Mouse (Mus musculus): Measurements from ENCODE around the gene Gm11213.

Gm11213 gene

DNA sequence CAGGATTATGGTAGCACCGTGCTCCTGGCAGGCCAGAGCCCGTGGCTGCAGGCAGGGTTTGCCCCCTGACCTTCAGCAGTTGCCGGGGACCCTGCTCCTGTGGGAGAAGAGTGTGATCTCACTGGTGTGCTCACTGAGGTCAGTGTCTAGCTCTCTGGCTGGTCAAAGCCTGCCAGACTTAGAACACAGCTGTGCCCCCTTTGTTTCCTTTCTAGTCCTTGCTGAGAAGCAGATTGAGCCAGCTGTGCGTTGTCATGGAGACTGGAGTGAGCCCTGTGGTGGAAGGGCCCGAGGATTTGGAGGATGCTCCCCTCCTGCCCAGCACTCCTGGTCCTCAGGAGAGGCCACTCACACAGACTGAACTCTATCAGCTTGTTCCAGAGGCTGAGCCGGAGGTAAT is 25.0 kb downstream of the Gm11213 start:
- DNase-seq (ENCODE audit: low spot score in 2 of 2): no peak

DNA sequence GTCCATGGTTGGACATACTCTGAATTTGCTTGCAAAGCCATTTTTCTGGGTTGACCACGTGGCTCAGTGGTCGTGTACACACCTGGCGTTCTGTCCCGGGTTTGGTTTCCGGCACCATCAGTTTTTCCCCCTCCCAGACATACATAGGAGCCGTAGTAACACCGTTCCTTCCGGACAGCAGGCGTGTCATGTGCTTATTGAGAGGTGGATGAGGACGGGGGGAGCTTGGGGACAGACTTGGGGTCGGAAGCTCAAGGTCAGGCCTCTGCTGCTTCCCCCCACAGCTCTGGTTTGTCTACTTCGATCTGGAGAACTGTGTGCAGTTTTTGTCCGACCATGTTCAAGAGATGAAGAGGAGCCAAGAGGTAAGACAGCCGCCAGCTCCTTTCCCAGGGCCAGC is 25.4 kb downstream of the Gm11213 start:
- DNase-seq (ENCODE audit: low spot score in 2 of 2): no peak

DNA sequence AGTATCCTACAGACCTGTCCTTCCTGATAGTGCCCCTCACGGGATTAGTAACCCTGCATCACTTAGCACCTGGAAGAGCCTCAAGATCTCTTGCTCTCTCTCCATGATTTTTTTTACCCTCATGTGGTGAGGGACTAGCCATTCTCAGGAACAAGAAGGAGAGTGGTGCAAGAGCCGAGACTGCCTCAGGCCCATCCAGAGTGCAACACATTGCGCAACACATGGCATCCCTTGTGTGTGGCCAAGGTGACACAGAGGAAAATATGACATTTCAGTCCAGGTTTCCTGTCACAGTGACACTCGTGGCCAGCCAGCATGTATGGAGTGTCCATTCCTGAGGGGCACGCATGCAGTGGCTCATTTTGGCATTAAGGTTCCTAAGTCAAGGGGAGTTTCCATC is 32.4 kb downstream of the Gm11213 start:
- no peak for DNase-seq (ENCODE audit: low spot score in 2 of 2)

DNA sequence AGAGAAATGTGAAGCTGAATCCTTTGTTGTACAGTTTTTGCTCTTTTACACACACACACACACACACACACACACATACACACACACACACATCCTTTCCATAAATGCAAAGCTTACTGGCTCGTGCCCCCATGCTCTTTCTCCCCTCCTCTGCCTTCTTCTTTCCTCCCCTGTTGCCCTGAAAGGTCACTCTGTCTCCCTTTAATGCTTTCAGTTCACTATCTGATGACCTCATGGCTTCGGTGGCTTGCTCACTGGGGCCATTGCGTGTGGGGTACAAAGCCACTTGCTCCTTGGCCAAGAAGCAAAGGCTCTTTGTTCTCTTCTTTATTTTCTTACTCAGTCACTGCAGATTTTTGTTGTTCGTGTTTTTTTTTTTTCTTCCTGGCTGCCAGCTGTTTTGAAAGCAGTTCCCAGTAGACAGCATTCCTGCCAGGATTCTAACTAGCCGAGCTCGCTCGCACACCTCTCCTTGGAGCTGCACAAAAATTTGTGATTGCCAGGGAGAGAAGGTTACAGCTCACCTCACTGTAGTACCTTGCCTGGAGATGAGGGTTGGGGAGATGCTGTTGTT is 34.8 kb downstream of the Gm11213 start:
- DNase-seq (ENCODE audit: low spot score in 2 of 2): no peak

DNA sequence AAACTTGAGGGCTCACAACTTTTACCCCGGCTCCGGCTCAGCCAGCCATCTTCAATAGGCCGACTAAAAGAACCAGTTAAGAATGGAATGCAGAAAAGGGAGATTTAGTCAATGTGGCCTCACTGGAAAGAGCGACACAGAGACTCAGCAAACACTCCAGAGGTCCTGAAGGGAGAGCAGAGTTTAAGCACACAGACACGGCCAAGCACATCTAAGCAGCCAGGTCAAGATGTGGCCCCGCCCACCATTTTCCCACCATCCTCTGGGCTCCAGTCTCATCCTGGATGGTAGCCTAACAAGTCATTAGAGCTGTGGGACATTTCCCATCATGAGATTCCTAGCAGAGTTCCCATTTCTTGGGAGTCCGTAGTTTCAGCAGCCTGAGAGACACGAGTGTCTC is 35.7 kb downstream of the Gm11213 start:
- DNase-seq (ENCODE audit: low spot score in 2 of 2): no peak

DNA sequence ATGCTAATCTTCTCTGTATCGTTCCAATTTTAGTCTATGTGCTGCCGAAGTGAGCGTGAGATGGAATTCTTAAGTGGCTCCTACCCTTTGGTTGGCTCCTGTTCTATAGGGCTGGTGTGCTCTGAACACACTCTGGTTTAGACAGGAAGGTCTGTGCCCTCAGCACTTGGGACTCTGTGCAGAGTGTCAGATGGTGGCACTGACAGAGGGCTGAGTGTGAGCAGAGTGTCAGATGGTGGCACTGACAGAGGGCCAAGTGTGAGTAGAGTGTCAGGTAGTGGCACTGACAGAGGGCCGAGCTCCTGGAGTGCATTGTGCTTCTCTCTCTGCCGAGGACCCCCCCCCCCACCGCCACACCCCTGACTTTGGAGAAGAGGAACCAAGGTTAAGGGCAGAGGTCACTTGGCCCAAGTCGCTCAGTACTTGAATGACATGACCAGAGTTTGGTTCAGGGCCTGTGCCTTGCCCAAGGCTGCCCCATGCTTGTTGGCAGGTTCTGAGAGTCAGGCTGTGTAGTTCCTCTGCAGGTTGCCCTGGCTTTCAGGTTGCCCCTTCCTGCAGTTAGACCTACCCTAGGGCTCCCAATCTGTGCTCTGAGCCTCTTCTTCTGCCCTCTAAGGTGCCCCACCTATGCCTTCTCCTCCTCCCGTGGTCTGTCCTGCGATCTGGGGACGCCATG is 37.2 kb downstream of the Gm11213 start:
- DNase-seq (ENCODE audit: low spot score in 2 of 2): no peak

DNA sequence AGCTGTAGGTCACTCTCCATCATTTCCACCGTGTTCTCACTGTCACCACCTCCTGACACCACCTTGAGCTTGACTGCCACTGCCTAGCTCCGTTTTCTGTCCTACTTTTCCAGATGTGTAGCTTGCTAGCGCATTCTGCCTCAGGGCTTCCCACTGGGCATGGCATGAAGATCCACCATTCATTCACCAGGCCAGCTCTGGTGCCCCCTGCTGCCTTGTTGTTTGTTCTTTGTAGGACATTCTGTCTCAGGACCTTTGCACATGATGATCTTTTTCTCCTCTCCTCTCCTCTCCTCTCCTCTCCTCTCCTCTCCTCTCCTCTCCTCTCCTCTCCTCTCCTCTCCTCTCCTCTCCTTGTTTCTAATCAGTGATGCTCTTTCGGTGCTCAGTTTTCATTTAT is 42.3 kb downstream of the Gm11213 start:
- peak in 1 of 2 experiments; percentile 14 for DNase-seq (ENCODE audit: low spot score in 2 of 2)

GRCm38 (mm10) chr4:63561861-63562675 is 43.0 kb downstream of the Gm11213 start:
- DNase-seq (ENCODE audit: low spot score in 2 of 2): peak; percentile 77 to 78

- DNase-seq (ENCODE audit: low spot score in 2 of 2): peak; percentile 27 to 37
These were observed 45.0 kb downstream of the Gm11213 start for GRCm38 (mm10) chr4:63560079-63560478.

- no peak for DNase-seq (ENCODE audit: low spot score in 2 of 2)
These were observed 45.8 kb downstream of the Gm11213 start for GRCm38 (mm10) chr4:63559127-63559697.

GRCm38 (mm10) chr4:63558407-63559081 is 46.5 kb downstream of the Gm11213 start, which contains the start of gene Tmem268:
Tmem268 (plus strand) TSS chr4:63558781.
- peak; percentile 75 to 77 for DNase-seq (ENCODE audit: low spot score in 2 of 2)

- DNase-seq (ENCODE audit: low spot score in 2 of 2): no peak
These were observed 47.7 kb downstream of the Gm11213 start for GRCm38 (mm10) chr4:63557124-63558059.

GRCm38 (mm10) chr4:63556665-63557064 is 48.4 kb downstream of the Gm11213 start:
- no peak for DNase-seq (ENCODE audit: low spot score in 2 of 2)

DNA sequence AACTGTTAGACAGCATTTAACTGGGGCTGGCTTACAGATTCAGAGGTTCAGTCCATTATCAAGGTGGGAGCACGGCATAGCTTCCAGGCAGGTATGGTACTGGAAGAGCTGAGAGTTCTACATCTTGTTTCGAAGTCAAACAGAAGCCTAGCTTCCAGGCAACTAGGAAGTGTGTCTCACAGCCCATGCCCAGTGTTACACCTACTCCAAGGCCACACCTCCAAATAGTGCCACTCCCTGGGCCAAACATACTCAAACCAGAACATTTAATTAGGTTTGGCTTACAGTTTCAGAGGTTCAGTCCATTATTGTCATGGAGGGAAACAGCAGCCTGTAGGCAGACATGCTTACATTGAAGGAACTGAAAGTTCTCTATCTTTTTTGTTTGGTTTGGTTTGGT is 50.0 kb downstream of the Gm11213 start:
- no peak for DNase-seq (ENCODE audit: low spot score in 2 of 2)

DNA sequence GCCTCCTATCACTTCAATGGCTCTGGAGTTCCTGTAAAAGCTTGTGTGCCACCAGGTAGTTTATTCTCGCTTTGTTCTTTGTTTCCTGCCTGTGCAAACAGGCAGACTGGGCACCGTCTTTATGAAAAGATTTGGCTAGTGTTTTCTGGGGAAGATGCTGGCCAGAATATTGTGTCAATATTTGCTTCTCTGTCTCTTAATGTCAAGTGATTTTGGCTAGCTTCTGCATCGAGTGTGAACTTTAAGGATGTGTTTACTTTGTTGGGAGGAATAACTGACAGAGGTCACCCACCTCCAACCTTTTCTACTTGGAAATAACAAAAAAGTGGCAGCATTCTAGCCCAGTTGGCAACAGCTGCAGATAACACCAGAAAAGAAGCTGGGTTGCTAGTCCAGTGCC is 50.4 kb downstream of the Gm11213 start:
- DNase-seq (ENCODE audit: low spot score in 2 of 2): no peak

DNA sequence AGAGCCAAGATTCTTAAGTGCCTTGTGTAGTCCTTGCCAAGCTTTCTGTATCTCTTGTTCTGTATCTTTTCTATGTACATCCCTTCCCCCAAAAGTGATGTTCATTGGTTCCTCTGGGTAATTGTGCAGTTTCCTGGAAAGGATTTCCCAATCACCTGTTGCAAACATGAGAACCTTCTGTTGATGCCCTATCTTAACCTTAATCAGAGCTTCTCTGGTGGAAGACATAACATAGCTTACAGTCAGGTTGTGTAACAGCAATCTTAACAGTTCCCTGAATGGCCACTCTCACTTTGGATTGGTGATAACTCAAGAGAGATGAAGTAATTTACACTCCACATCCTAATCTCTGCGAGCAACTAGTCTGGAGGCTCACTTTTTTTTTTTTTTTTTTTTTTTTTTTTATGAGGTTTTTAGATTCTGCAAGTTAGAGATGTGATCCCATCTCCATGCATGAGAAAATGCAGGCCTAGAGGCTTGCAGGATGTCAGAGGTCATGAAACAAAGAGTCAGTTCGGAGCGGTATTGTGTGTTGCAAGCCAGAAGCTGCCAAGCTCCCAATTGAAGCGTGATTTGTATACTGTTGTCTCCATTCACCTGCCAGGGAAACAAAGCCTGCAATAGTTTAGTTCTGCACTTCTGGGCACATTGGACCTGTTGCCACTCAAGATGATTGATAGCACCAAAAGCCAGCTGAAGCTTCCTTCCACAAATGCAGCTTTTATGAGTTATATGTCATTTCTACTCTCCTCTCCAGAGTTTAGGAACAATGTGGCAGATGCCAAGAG is 51.1 kb downstream of the Gm11213 start:
- DNase-seq (ENCODE audit: low spot score in 2 of 2): no peak

DNA sequence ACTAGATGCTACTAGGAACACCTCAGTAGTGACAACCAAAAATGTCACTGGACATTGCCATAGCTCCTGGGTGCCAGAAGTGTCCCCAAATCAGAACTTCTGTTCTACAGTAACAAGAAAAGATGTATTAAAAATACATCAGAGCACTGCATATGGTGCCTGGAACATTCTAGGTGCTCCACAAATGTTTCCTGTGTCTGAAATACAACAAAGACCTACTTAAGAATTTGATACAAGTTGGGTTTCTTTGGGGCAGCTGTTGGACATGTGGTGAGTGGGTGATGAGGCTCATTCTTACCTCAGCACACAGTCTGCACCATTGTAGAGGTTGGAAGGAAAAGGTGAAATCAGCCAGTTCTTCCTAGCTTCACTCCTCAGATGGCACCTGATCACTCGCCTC is 52.2 kb downstream of the Gm11213 start:
- DNase-seq (ENCODE audit: low spot score in 2 of 2): no peak

DNA sequence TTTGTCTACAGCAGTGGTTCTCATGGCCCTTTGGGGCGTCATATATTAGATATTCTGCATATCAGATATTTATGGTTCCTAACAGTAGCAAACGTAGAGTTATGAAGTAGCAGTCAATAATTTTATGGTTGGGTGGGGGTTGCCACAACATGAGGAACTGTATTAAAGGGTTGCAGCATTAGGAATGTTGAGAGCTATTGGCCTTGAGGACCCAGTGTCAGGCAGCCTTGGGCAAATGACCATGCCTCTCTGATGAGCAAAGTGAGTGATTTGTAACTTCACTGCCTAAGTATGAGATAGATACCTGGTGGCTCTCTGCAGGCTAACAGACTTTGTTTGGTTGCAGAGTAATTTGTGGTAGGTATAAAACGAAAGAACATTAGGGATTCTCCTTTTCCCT is 54.2 kb downstream of the Gm11213 start:
- DNase-seq (ENCODE audit: low spot score in 2 of 2): no peak

DNA sequence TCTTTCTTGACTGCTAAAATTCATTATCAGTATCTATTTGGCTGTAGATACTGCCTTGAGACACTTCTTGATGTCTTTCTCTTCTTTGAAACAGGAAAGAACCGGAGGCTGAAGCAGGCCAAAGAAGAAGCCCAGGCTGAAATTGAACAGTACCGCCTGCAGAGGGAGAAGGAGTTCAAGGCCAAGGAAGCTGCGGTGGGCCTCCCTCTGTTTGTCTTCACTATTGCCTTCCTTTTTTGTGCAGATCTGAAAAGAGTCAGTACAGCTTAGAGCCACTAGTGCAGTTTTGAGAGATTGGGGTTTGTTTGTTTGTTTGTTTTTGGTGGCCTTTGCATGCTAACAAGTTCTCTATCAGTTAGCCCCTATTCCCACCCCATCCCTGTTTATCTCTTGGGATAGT is 56.6 kb downstream of the Gm11213 start:
- no peak for DNase-seq (ENCODE audit: low spot score in 2 of 2)

- DNase-seq (ENCODE audit: low spot score in 2 of 2): no peak
These were observed 57.3 kb downstream of the Gm11213 start for GRCm38 (mm10) chr4:63547799-63548198.

Measured in spleen, postnatal 36 days (tissue).